Mouse (Mus musculus) neural tube, embryonic 11.5 days (tissue): ENCODE measurements around the gene Chchd2. TPM values are rescaled to one million over a fixed set of nuclear protein-coding genes. Genes with fewer than 3 reads are reported as not detected.
A peak's percentile ranks its signal among the peaks of the same experiment; 100 is the strongest.
"Not testable (repeated sequence)": the region's sequence is repeated elsewhere in the genome, so short reads cannot be mapped to it uniquely, and the experiment has no call there.

Experiments used
- ATAC-seq: fragments of 200-750 bp; cut with Nextera tagmentation; 2 replicates; pipeline ENCODE4 v1.8.0; 2017; ENCODE audit warnings: moderate number of reproducible peaks, mild to moderate bottlenecking, moderate TSS enrichment, moderate library complexity; ENCODE audit not compliant: insufficient read depth, low FRiP score, low TSS enrichment
- DNase-seq: peaks from one replicate; pipeline ENCODE4 v3.0.0-alpha.2; 2015; ENCODE audit warnings: low spot score
- H3K27ac ChIP-seq: fragments of 300-500 bp; sonication (generic); 2 replicates; pipeline ENCODE4 v1.5.1; 2014; ENCODE audit warnings: low read depth, mild to moderate bottlenecking, low read length
- H3K27me3 ChIP-seq: fragments of 300-500 bp; sonication (generic); 2 replicates; pipeline ENCODE4 v1.6.1; 2014; ENCODE audit warnings: mild to moderate bottlenecking, low read length, mixed read lengths; ENCODE audit not compliant: control insufficient read depth, insufficient read depth
- H3K36me3 ChIP-seq: fragments of 300-500 bp; sonication (generic); 2 replicates; pipeline ENCODE4 v1.6.1; 2014; ENCODE audit warnings: mild to moderate bottlenecking, low read length, moderate library complexity, mixed read lengths; ENCODE audit not compliant: control insufficient read depth, insufficient read depth
- H3K4me1 ChIP-seq: fragments of 300-500 bp; sonication (generic); 2 replicates; pipeline ENCODE4 v1.6.1; 2014; ENCODE audit warnings: low read length, mixed read lengths; ENCODE audit not compliant: control insufficient read depth, insufficient read depth
- H3K4me2 ChIP-seq: fragments of 300-500 bp; sonication (generic); 2 replicates; pipeline ENCODE4 v1.6.1; 2014; ENCODE audit warnings: low read depth, mild to moderate bottlenecking, moderate library complexity
- H3K4me3 ChIP-seq: fragments of 300-500 bp; sonication (generic); 2 replicates; pipeline ENCODE4 v1.5.1; 2014; ENCODE audit warnings: low read depth, low read length
- H3K9ac ChIP-seq: fragments of 300-500 bp; sonication (generic); 2 replicates; pipeline ENCODE4 v1.6.1; 2014; ENCODE audit warnings: mild to moderate bottlenecking, low read length
- H3K9me3 ChIP-seq: fragments of 300-500 bp; sonication (generic); 2 replicates; pipeline ENCODE4 v1.6.1; 2016; ENCODE audit warnings: low read length; ENCODE audit not compliant: control insufficient read depth
- WGBS: fragments of 180-500 bp; shearing (Covaris S2); extraction: QIAGEN DNeasy Blood & Tissue Kit; methylation state at CpG from one replicate; pipeline ENCODE4 v1.1.7; 2014; 5-methylcytosine and 5-hydroxymethylcytosine counted together
- polyA plus RNA-seq: library from polyadenylated mRNA; unstranded; fragments of >200 nt; fragmentation: Nextera tagmentation; extraction: Ambion mirVana; gene quantifications from 2 replicates; pipeline ENCODE4 v1.2.1, GENCODE M21; 2014

Chchd2 gene
- polyA plus RNA-seq, 1 experiment from 2014 or later = 1,013 TPM

- no peak for DNase-seq
- 89% methylated on average over 24 of the region's 24 CpGs for WGBS
- no peak overlapping the region for H3K4me2 ChIP-seq
- H3K4me3 ChIP-seq = no peak overlapping the region
- no peak overlapping the region for H3K9ac ChIP-seq
- no peaks in the 10 kb centered on the region for H3K9me3 ChIP-seq
- H3K36me3 ChIP-seq = no peaks in the 10 kb centered on the region
- no peak for ATAC-seq
- H3K4me1 ChIP-seq = no peaks in the 10 kb centered on the region
- H3K27me3 ChIP-seq = no peaks in the 10 kb centered on the region
- no peak overlapping the region for H3K27ac ChIP-seq
These were observed 30.9 kb upstream of the Chchd2 start for GRCm38 (mm10) chr5:129918065-129918651.

- H3K4me3 ChIP-seq, H3K9me3 ChIP-seq: not testable (repeated sequence)
- 88% methylated on average over 10 of the region's 11 CpGs for WGBS
These were observed 28.2 kb upstream of the Chchd2 start for GRCm38 (mm10) chr5:129915491-129915890.

DNA sequence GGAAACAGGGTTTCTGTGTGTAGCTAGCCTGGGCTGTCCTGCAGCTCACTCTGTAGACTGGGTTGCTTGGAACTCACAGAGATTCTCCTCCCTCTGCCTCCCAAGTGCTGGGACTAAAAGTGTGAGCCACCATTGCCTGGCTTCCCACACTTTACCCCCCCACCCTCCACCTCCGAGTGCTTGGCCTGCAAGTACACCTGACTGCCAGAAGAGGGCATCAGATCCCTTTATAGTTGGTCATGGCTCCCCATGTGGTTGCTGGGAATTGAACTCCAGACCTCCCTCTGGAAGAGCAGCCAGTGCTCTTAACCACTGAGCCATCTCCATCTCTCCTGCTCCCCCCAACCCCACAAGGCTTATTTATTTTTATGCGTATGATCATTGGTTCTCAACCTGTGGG lies 26.8 kb upstream of the Chchd2 start:
- Histone ChIP-seq H3K27me3 (no peaks in the 10 kb centered on the region), H3K4me2 (no peak overlapping the region), H3K9me3 (no peaks in the 10 kb centered on the region), H3K36me3 (no peaks in the 10 kb centered on the region), H3K9ac (no peak overlapping the region), H3K27ac (no peak overlapping the region), H3K4me3 (no peak overlapping the region), H3K4me1 (no peaks in the 10 kb centered on the region)
- WGBS = 23% methylated on average over 2 of the region's 2 CpGs
- no peak for ATAC-seq
- DNase-seq = no peak

More at GRCm38 (mm10) chr5:129915491-129915890, 28.2 kb upstream of the Chchd2 start:
- H3K27ac ChIP-seq, H3K9ac ChIP-seq, H3K4me2 ChIP-seq, DNase-seq, ATAC-seq, H3K27me3 ChIP-seq, H3K4me1 ChIP-seq, H3K36me3 ChIP-seq: not testable (repeated sequence)

GRCm38 (mm10) chr5:129909591-129909990 lies 22.3 kb upstream of the Chchd2 start:
- Histone ChIP-seq H3K4me2 (0 out of 2 replicates have a peak overlapping the region, but pooled peaks have one; percentile 68), H3K4me1 (no peaks in the 10 kb centered on the region), H3K9ac (no peak overlapping the region), H3K9me3 (no peaks in the 10 kb centered on the region), H3K4me3 (no peak overlapping the region), H3K27ac (no peak overlapping the region), H3K36me3 (no peaks in the 10 kb centered on the region), H3K27me3 (no peaks in the 10 kb centered on the region)
- DNase-seq = no peak
- no peak for ATAC-seq
- WGBS = 81% methylated on average over 7 of the region's 7 CpGs

- ATAC-seq = no peak
These were observed 21.9 kb upstream of the Chchd2 start for GRCm38 (mm10) chr5:129909147-129909546.

DNA sequence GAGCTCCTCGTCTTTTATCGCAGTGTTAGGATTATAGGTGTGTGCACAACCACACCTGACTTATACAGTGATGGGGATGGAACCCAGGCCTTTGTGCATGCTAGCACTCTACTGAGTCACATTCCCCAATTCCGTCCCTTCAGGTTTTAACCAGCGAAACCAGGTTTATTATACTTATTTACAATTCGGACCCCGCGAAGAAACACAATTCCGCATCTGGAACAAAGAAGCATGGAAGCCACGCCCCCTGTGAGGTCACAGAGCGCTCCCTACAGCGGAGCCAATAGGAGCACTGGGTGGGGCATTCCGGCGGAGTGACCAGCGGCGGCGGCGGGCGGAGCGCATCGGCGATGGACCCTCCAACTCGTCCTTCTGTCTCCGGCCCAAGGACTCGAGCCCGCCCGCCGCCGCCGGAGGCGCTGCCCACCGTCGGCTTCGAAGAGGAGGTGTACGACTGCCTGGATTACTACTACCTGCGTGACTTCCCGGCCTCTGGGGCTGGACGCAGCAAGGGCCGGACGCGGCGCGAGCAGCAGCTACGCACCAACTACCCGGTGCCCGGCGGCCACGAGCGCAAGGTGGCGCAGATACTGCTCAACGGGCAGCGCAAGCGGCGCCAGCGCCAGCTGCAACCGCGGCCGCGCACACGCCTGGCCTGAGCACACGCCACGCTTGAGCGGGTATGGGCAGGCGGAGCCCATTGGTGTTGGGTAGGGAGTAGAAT lies 21.1 kb upstream of the Chchd2 start, which contains the start of gene Nupr1l:
Nupr1l (plus strand) TSS at position 299 of the 724 bp plus-strand sequence.
- Histone ChIP-seq H3K9ac (peak within 1 kb of the TSS; percentile 81), H3K4me1 (no peaks in the 10 kb centered on the region), H3K36me3 (no peaks in the 10 kb centered on the region), H3K27ac (peak within 1 kb of the TSS; percentile 90), H3K9me3 (no peaks in the 10 kb centered on the region), H3K27me3 (no peaks in the 10 kb centered on the region), H3K4me3 (peak within 1 kb of the TSS; percentile 64), H3K4me2 (peak within 1 kb of the TSS; percentile 68)
- ATAC-seq (peak; percentile 96), DNase-seq (peak; percentile 97)
- under 1% methylated on average over 63 of the region's 63 CpGs for WGBS

More at GRCm38 (mm10) chr5:129909147-129909546, 21.9 kb upstream of the Chchd2 start:
- no peak for DNase-seq
- Histone ChIP-seq H3K9me3 (no peaks in the 10 kb centered on the region), H3K36me3 (no peaks in the 10 kb centered on the region), H3K9ac (peak overlapping the region; percentile 81), H3K4me3 (peak overlapping the region; percentile 64), H3K4me2 (peak overlapping the region; percentile 68), H3K27ac (peak overlapping the region; percentile 90; the same call in 1 of the 2 replicates), H3K4me1 (no peaks in the 10 kb centered on the region), H3K27me3 (no peaks in the 10 kb centered on the region)
- 73% methylated on average over 9 of the region's 9 CpGs for WGBS

DNA sequence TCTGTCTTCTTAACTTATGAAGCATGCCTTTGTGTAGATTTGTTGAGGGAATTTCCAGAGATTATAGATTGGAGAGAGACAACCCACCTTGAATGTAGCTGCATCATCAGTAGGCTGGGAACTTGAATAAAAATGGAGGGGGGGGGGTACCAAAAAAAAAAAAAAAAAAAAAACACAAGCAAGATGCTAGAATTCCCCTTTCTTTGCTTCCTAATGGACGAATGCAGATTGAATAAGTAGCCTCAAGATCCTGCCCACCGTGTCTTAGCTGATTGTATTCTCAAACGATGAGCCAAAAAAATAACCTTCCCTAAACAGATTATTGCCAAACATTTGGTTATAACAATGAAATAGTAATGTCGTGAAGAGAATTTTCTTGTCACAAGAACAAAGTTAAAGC lies 20.5 kb upstream of the Chchd2 start:
- DNase-seq (no peak), ATAC-seq (no peak)
- Histone ChIP-seq H3K27ac (peak overlapping the region; percentile 47; the same call in 1 of the 2 replicates), H3K4me2 (peak overlapping the region; percentile 68), H3K9ac (peak overlapping the region; percentile 81), H3K4me3 (peak overlapping the region; percentile 64), H3K4me1 (no peaks in the 10 kb centered on the region), H3K9me3 (no peaks in the 10 kb centered on the region), H3K27me3 (no peaks in the 10 kb centered on the region), H3K36me3 (no peaks in the 10 kb centered on the region)
- WGBS = 33% methylated on average over 4 of the region's 4 CpGs

- Histone ChIP-seq H3K27me3 (no peaks in the 10 kb centered on the region), H3K4me3 (no peak within 1 kb of the TSS), H3K36me3 (no peaks in the 10 kb centered on the region), H3K4me2 (no peak within 1 kb of the TSS), H3K4me1 (peaks cover 3% of the 10 kb centered on the region; the same call in 1 of the 2 replicates), H3K27ac (no peak within 1 kb of the TSS), H3K9me3 (no peaks in the 10 kb centered on the region), H3K9ac (no peak within 1 kb of the TSS)
- WGBS = 97% methylated on average over 1 of the region's 1 CpGs
- no peak for ATAC-seq
- DNase-seq = no peak
These were observed 11.2 kb upstream of the Chchd2 start, which contains the start of gene Phkg1 for GRCm38 (mm10) chr5:129898449-129898848. Gene Phkg1, minus strand, starts transcription at chr5:129898549.
